Mouse (Mus musculus): ENCODE data around the gene Tgfa.

DNA sequence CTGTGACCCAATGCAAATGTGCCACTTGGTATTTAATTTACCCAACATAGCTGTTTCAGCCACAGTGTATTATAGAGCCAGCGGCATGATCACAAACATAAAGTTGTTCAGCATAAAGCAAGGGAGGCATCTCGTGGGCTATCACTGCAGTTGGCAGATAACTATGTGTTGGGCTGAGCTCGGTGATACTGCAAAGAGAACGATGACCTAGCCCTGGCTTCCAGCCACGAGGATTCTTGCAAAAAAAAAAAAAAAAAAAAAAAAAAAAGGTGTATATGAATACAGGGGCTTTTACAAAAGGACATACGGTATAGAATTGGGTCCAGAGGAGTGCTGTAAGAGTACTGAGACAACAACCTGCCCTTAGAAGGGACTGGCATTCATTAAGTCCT is 15.0 kb downstream of the Tgfa start:
- TF ChIP-seq TAL1 (IDR thresholded peaks at IDR 0.05; ENCODE audit: low read length): no peak
- TF ChIP-seq GATA1 (IDR thresholded peaks at IDR 0.05; ENCODE audit: low read length): no peak
